In genomic region chr15:85266729-85267434, GRCm38 (mm10) we compare ENCODE assay signal across 7 mouse cellular contexts.
A peak's percentile ranks its signal among the peaks of the same experiment; 100 is the strongest.
DNase-seq lines count a peak whose midpoint lies in the region; ATAC-seq and TF ChIP-seq lines count a peak whose summit lies in the region.

No protein-coding gene starts in this region.

- TF ChIP-seq POLR2A in bone marrow, adult 2 months (IDR thresholded peaks at IDR 0.05; ENCODE audit: borderline replicate concordance, control insufficient read depth, low read depth, low read length), result no peak

- H3K36me3 ChIP-seq in embryonic facial prominence, embryonic 14.5 days (ENCODE audit: control insufficient read depth, insufficient read depth, low read length), result peaks cover 26% of the 10 kb centered on the region
- no peaks in the 10 kb centered on the region; the same call in 1 of the 2 replicates for H3K36me3 ChIP-seq in midbrain, embryonic 11.5 days (ENCODE audit: control insufficient read depth, insufficient read depth, low read length)

- intact Hi-C loops in heart, postnatal 14 days (cut with DNase I), result loop anchor here (1.0 to 5.0 kb wide), 4 partner anchors 48 to 445 kb away; no protein-coding TSS in a partner anchor

- H3K4me2 ChIP-seq in embryonic facial prominence, embryonic 14.5 days (ENCODE audit: low read depth, low read length), result no peak overlapping the region
- no peak overlapping the region for H3K4me2 ChIP-seq in midbrain, embryonic 11.5 days

- TF ChIP-seq CTCF in bone marrow, adult 2 months (IDR thresholded peaks at IDR 0.05; ENCODE audit: control insufficient read depth, insufficient read depth, low read length), result peak; percentile 81

- no peak overlapping the region for H3K27ac ChIP-seq in bone marrow, adult 2 months (ENCODE audit: control insufficient read depth, insufficient read depth, low read depth, low read length, poor library complexity)
- no peak overlapping the region for H3K27ac ChIP-seq in embryonic facial prominence, embryonic 14.5 days (replicated peaks; ENCODE audit: low read depth, low read length)
- no peak overlapping the region for H3K27ac ChIP-seq in midbrain, embryonic 11.5 days (ENCODE audit: low read depth, low read length)

- peak; percentile 47; the same call in 1 of the 2 replicates for ATAC-seq in embryonic facial prominence, embryonic 14.5 days (ENCODE audit: low read depth)
- ATAC-seq in midbrain, embryonic 11.5 days (ENCODE audit: low FRiP score), result no peak

- no peak overlapping the region for H3K9ac ChIP-seq in embryonic facial prominence, embryonic 14.5 days (ENCODE audit: low read depth, low read length)
- H3K9ac ChIP-seq in midbrain, embryonic 11.5 days (ENCODE audit: low read length), result no peak overlapping the region

- no peaks in the 10 kb centered on the region for H3K27me3 ChIP-seq in embryonic facial prominence, embryonic 14.5 days (replicated peaks; ENCODE audit: control insufficient read depth, insufficient read depth, low read length)
- no peaks in the 10 kb centered on the region for H3K27me3 ChIP-seq in midbrain, embryonic 11.5 days (ENCODE audit: control insufficient read depth, insufficient read depth, low read length)

- DNase-seq in MEL-GATA-1-ER (ENCODE audit: extremely low read depth, low read depth), result peak; percentile 2
- DNase-seq in embryonic facial prominence, embryonic 14.5 days (ENCODE audit: low spot score), result peak; percentile 87
- DNase-seq in heart, postnatal 14 days, result peak; percentile 83 to 88
- peak; percentile 58 to 86 for DNase-seq in left cerebral cortex, adult 8-10 months (ENCODE audit: low spot score in 2 of 2)
- peak; percentile 99 for DNase-seq in midbrain, embryonic 11.5 days (ENCODE audit: low spot score, missing footprints)
- peak; percentile 15 to 64 for DNase-seq in spleen, adult 18-20 months

- H3K4me3 ChIP-seq in bone marrow, adult 2 months (replicated peaks; ENCODE audit: control insufficient read depth, low read depth, low read length), result no peak overlapping the region
- H3K4me3 ChIP-seq in embryonic facial prominence, embryonic 14.5 days (ENCODE audit: low read depth, low read length), result no peak overlapping the region
- H3K4me3 ChIP-seq in midbrain, embryonic 11.5 days (ENCODE audit: low read depth, low read length), result no peak overlapping the region

- WGBS in bone marrow, adult 2 months, result 57% methylated on average over 14 of the region's 14 CpGs
- WGBS in embryonic facial prominence, embryonic 14.5 days, result 35% methylated on average over 14 of the region's 14 CpGs
- WGBS in midbrain, embryonic 11.5 days, result 60% methylated on average over 14 of the region's 14 CpGs

- no peaks in the 10 kb centered on the region for H3K4me1 ChIP-seq in bone marrow, adult 2 months (ENCODE audit: control insufficient read depth, insufficient read depth, low read length)
- H3K4me1 ChIP-seq in embryonic facial prominence, embryonic 14.5 days (ENCODE audit: control insufficient read depth, insufficient read depth, low read length), result no peaks in the 10 kb centered on the region
- H3K4me1 ChIP-seq in midbrain, embryonic 11.5 days (ENCODE audit: control insufficient read depth, insufficient read depth, low read length), result no peaks in the 10 kb centered on the region

- H3K9me3 ChIP-seq in embryonic facial prominence, embryonic 14.5 days (ENCODE audit: control insufficient read depth, low read length), result no peaks in the 10 kb centered on the region
- H3K9me3 ChIP-seq in midbrain, embryonic 11.5 days (ENCODE audit: control insufficient read depth, low read length), result no peaks in the 10 kb centered on the region

Comparison
In these comparisons a context has a peak if more than half of its experiments do, and no peak if none do; other contexts are left out.
1. DNase-seq: peak in every context shown above with its lines; median percentile 99 in midbrain, embryonic 11.5 days; 87 in embryonic facial prominence, embryonic 14.5 days; 86 in heart, postnatal 14 days; 72 in left cerebral cortex, adult 8-10 months; 40 in spleen, adult 18-20 months; 2 in MEL-GATA-1-ER.